Mouse (Mus musculus): Measurements from ENCODE around the gene Fbxo22.
A peak's percentile ranks its signal among the peaks of the same experiment; 100 is the strongest.

Fbxo22 gene

GRCm38 (mm10) chr9:55208790-55209481 lies at the start of gene Fbxo22:
Fbxo22 (plus strand) TSS chr9:55208925.
- peak; percentile 93 for DNase-seq

GRCm38 (mm10) chr9:55170655-55171412 lies 37.9 kb upstream of the Fbxo22 start:
- no peak for DNase-seq

GRCm38 (mm10) chr9:55172195-55172685 lies 36.5 kb upstream of the Fbxo22 start:
- DNase-seq: no peak

- no peak for DNase-seq
Observed at GRCm38 (mm10) chr9:55174235-55174634, 34.5 kb upstream of the Fbxo22 start.

GRCm38 (mm10) chr9:55195876-55196275 lies 12.8 kb upstream of the Fbxo22 start:
- DNase-seq: no peak

- DNase-seq: no peak
Observed at GRCm38 (mm10) chr9:55198260-55198659, 10.5 kb upstream of the Fbxo22 start.

- DNase-seq: no peak
Observed at GRCm38 (mm10) chr9:55199348-55199747, 9.4 kb upstream of the Fbxo22 start.

- DNase-seq: no peak
Observed at GRCm38 (mm10) chr9:55208458-55208789, 301 bp upstream of the Fbxo22 start.

GRCm38 (mm10) chr9:55211611-55212010 lies 2.9 kb downstream of the Fbxo22 start:
- DNase-seq: no peak

- no peak for DNase-seq
Observed at GRCm38 (mm10) chr9:55213396-55213795, 4.7 kb downstream of the Fbxo22 start.

GRCm38 (mm10) chr9:55215056-55215455 lies 6.3 kb downstream of the Fbxo22 start:
- no peak for DNase-seq

- no peak for DNase-seq
Observed at GRCm38 (mm10) chr9:55215648-55216047, 6.9 kb downstream of the Fbxo22 start.

- DNase-seq: no peak
Observed at GRCm38 (mm10) chr9:55216078-55216477, 7.4 kb downstream of the Fbxo22 start.

- no peak for DNase-seq
Observed at GRCm38 (mm10) chr9:55217381-55217780, 8.7 kb downstream of the Fbxo22 start.

- no peak for DNase-seq
Observed at GRCm38 (mm10) chr9:55225165-55225737, 16.5 kb downstream of the Fbxo22 start.

GRCm38 (mm10) chr9:55226251-55226650 lies 17.5 kb downstream of the Fbxo22 start:
- no peak for DNase-seq

- DNase-seq: no peak
Observed at GRCm38 (mm10) chr9:55228149-55228548, 19.4 kb downstream of the Fbxo22 start.

- no peak for DNase-seq
Observed at GRCm38 (mm10) chr9:55229010-55229409, 20.3 kb downstream of the Fbxo22 start.

- peak; percentile 39 for DNase-seq
Observed at GRCm38 (mm10) chr9:55231544-55231943, 22.8 kb downstream of the Fbxo22 start.

- no peak for DNase-seq
Observed at GRCm38 (mm10) chr9:55232110-55232509, 23.4 kb downstream of the Fbxo22 start.

GRCm38 (mm10) chr9:55232586-55232985 lies 23.9 kb downstream of the Fbxo22 start:
- no peak for DNase-seq

- peak; percentile 30 for DNase-seq
Observed at GRCm38 (mm10) chr9:55233076-55233475, 24.4 kb downstream of the Fbxo22 start.

GRCm38 (mm10) chr9:55236235-55237165 lies 27.8 kb downstream of the Fbxo22 start:
- DNase-seq: no peak
